Mouse (Mus musculus): ENCODE results near the gene Plxdc2.
"Not testable (repeated sequence)": the region's sequence is repeated elsewhere in the genome, so short reads cannot be mapped to it uniquely, and the experiment has no call there.

The Plxdc2 gene

DNA sequence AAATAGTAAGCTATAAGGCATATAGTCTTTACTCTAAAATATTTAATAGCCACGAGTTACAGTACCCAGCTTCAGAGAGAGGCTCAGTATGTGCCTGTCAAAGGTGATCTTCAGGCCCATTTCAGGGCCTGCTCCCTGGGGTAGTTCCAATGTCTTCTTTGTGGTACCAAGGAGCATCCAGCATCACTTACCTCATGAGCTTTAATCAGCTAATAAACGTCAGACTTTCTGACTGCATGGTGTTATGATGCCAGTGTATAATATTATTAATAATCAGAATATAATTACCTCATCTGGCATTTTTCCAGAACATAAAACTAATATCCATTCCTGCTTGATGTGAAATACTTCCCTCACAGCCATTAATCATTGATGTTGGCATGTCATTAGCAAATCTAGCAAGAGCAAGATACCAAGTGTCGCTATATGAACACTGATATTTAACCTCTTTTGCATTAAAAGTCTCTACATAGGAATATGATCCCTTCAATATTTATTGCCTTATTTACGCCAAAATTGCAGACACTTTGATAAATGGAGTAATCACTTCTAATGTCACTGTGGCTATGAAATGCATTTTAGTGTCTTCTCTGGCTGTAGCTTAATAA lies 393.3 kb downstream of the Plxdc2 start:
- no peak for DNase-seq (ENCODE audit: low spot score in 2 of 2)

GRCm38 (mm10) chr2:16757158-16757557 lies 401.1 kb downstream of the Plxdc2 start:
- DNase-seq (ENCODE audit: low spot score in 2 of 2): no peak

DNA sequence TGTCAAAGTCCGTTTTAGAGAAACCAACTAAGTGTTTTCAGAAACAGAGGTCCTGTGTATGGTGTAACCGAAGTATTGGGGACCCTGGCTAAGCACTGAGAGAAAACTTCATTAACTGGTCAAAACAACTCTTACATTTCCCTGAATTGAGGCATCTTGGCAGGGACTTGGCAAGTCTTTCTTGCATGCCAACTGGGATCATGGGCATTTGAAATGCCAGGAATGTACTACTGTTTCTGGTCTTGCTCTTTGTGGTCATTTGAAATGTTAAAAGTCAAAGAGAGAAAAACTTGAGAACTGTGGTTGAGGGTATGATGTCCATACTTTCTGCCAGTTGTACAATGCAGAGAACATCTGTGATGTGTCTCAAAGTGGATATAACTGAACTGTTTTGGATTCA lies 403.7 kb downstream of the Plxdc2 start:
- no peak for DNase-seq (ENCODE audit: low spot score in 2 of 2)

DNA sequence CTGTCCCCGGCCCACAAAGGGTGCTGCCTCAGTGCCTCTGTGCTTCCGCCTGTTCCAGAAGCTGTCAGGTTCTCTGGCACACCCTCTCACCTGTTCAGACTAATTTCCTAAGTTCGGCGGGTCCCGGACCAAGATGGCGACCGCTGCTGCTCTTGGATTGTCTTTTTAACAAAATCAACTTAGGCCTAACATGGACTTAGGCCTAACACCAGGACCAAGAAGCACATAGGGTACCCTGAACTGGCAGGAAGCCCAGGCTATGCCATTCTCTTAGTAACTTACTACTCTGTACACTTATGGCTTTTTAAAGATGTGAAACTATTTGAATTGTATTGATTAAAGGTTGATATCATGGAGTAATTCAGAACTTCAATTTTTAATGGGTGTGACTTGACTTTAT lies 413.0 kb downstream of the Plxdc2 start:
- DNase-seq (ENCODE audit: low spot score in 2 of 2): not testable (repeated sequence)

- DNase-seq (ENCODE audit: low spot score in 2 of 2): no peak
These were observed 417.5 kb downstream of the Plxdc2 start for GRCm38 (mm10) chr2:16773398-16774113.

GRCm38 (mm10) chr2:16774114-16774433 lies 418.0 kb downstream of the Plxdc2 start:
- no peak for DNase-seq (ENCODE audit: low spot score in 2 of 2)

DNA sequence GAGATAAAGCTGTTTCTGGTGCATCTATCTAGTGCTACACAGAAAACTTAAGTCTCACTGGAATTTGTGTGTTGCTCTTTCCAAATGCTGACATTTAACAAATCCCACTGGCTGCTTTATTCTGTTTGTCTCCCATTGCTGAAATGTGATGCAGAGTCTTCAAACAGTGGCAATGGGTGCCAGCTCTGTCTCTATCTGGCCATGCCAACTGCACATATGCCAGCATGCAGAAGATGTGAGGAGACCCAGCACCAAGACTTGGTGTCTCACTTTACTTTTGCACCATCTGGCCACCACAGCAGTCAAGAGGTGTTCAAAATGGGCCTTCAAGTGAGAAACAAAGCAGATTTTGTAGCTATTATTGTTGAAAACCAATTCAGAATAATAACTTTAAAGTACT lies 439.2 kb downstream of the Plxdc2 start:
- DNase-seq (ENCODE audit: low spot score in 2 of 2): no peak
